Mouse (Mus musculus) left cerebral cortex, postnatal 25 days (tissue): ENCODE results near the gene C1qtnf6. TPM values are rescaled to one million over a fixed set of nuclear protein-coding genes. Genes with fewer than 3 reads are reported as not detected.

ENCODE experiments used
- DNase-seq, 2 experiments: peaks; one replicate each; pipeline ENCODE4 v3.0.0; 2022; ENCODE audit warnings: low spot score in 2 of 2, mixed read lengths in 1 of 2
- intact Hi-C: fragments of 180-260 bp; cut with DNase I; formaldehyde crosslinking; loops from one replicate; pipeline ENCODE4 v1.15.1; 2025
- total RNA-seq, 2 experiments: library from RNA; stranded (reverse); gene quantifications; 2 replicates each; pipeline ENCODE4 v1.2.3; 2021

Gene C1qtnf6
- total RNA-seq, result 1 to 10 TPM; 3.2 to 3.3 TPM

GRCm38 (mm10) chr15:78530671-78531450, at the start of gene C1qtnf6:
Gene C1qtnf6, minus strand, starts transcription at chr15:78531416.
- no peak for DNase-seq
- intact Hi-C loops, result loop anchor here (5.0 kb wide), 1 partner anchor 84 kb away; no protein-coding TSS in a partner anchor

DNA sequence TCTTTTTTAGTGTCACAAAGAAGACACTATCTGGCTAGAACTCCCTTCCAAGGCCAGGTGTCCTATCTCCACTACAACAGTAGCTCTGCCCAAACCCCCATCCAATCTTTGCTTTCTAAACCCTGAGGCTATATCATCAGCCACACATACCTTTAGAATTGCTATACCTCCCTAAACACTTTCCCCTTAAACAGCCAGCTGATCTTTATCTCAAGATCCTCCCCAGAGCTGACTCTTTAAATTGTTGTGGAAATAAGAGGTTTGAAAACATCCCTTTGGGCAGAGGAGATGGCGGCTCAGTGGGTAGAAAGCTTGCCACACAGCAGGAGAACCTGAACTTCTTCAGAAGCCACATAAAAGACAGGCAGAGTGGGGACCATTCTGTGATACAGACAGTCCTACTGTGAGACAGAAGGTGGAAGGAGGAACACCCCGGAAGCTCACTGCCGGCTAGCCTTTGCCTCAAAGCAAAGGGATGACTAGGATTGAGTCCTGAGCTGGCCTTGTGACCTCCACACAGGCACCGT, 45.1 kb upstream of the C1qtnf6 start:
- intact Hi-C loops, result no loop called here
- no peak for DNase-seq

GRCm38 (mm10) chr15:78572658-78573397, 41.6 kb upstream of the C1qtnf6 start, which contains the start of gene Rac2:
Gene Rac2, minus strand, starts transcription at chr15:78572783.
- intact Hi-C loops, result no loop called here
- DNase-seq, result no peak

GRCm38 (mm10) chr15:78572270-78572600, 41.0 kb upstream of the C1qtnf6 start:
- intact Hi-C loops, result no loop called here
- DNase-seq, result no peak

DNA sequence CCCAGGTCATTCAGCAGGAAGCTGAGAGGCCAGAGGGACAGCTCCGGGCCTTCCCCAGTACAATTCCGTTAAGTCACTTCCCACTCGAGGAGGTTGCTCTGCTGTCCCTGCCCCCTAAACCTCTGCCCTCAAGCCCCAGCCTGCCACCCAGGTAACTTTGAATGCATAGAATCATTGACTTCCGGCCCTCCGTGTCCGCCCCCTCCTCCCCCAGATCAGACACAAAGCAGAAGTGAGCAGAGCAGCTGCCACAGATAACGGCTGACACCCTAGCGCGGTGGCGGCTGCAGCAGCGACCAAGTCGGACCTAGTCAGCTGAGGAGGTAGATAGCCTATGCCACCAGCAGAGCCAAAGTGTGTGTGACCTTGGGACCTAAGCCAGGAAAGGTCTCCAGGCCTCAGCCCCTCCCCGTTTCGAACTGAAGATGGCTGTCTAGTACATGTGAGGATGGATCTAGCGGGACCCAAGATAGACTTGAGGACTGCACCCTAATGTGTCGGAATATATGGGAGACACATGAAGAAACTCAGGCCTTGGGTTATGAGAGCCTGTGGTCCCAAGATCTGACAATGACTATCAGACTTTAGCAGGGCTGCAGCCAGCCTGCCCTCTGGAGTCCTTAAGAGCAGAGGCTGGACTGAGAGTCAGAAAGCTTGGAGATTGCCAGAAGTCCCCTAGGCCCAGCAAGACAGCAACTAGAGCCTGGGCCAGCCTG, 40.5 kb upstream of the C1qtnf6 start:
- no peak for DNase-seq
- intact Hi-C loops, result no loop called here

- intact Hi-C loops, result no loop called here
These were observed 39.0 kb upstream of the C1qtnf6 start for GRCm38 (mm10) chr15:78570170-78570569.

DNA sequence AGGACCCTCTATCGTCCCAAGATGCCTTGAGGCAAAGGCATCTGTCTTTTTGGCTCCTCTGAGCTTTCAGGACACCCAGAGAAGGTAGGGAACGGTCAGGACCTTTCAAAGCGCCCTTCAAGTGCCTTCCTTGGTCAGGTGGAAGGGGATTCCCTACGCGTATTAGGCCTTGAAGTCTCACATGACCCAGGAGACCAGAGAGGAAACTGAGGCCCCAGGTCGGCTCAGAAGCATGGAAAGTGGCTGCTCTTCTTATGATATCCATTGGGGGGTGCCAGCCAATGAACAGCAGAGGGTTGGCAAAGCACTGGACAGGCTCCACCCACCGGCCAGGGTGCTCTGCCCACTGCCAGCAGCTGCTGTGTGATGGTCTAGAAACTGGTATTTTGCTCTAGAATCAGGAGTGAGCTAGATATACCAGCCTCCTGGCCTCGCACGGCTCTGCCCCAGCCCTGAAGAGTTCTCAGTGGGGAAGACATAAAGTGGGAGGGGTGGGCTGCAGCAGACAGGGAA, 36.4 kb upstream of the C1qtnf6 start:
- DNase-seq, result no peak
- intact Hi-C loops, result no loop called here

More at GRCm38 (mm10) chr15:78570170-78570569, 39.0 kb upstream of the C1qtnf6 start:
- DNase-seq, result no peak

GRCm38 (mm10) chr15:78564764-78565435, 33.7 kb upstream of the C1qtnf6 start:
- intact Hi-C loops, result no loop called here
- DNase-seq, result no peak

- intact Hi-C loops, result no loop called here
- DNase-seq, result no peak
These were observed 32.7 kb upstream of the C1qtnf6 start for GRCm38 (mm10) chr15:78563937-78564336.

DNA sequence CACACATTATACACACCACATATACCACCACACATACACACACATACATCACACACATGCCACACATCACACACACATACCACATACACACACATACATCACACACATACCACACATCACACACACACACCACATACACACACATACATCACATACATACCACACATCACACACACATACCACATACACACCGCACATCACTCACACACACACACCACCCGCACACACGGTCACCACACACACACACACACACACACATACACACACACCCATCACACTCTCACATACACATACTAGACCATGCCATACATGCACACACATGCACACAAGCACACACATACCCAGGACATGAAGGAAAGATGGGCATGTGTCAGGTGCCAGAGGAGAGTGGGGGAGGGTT, 32.1 kb upstream of the C1qtnf6 start:
- no peak for DNase-seq
- intact Hi-C loops, result no loop called here

GRCm38 (mm10) chr15:78559141-78559979, 28.1 kb upstream of the C1qtnf6 start:
- DNase-seq, result no peak
- intact Hi-C loops, result no loop called here

DNA sequence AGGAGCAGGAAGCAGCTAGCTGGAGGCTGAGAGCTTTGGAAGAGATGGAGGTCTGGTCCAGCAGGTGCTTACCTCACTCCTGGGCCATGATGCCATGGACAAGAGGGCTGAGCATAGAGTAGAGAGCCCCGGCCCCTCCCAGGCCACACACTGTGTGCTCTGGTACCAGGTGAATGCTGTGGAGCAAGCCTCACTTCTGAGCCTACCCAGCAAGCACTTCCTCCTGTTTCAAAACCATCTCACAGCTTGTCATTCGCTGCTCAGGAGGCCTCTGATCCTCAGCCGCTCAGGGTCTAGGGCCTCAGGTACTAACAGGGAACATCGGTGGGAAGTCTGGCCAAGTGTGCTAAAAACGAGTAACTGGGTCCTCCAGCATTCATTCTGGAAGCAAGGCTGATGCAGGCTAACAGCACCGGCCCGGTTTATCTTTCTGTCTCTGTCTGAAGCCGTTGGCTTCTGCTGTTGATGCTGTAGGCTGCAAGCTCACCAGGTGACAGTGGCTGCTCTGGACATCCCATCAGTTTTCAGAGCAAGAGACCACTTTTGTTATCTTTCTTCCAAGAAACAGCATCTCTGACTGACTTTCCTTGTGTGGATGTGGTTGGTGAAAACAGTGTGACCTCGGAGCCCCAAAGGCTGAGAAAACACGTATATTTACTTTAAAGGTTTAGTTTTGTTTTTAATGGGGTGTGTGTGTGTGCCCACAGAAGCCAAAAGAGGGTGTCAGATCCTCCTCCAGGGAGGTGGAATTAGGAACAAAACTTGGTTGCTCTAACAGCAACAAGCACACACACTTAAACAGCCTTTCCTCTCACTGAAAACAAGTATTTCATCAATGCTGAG, 26.7 kb upstream of the C1qtnf6 start:
- DNase-seq, result no peak
- intact Hi-C loops, result no loop called here

DNA sequence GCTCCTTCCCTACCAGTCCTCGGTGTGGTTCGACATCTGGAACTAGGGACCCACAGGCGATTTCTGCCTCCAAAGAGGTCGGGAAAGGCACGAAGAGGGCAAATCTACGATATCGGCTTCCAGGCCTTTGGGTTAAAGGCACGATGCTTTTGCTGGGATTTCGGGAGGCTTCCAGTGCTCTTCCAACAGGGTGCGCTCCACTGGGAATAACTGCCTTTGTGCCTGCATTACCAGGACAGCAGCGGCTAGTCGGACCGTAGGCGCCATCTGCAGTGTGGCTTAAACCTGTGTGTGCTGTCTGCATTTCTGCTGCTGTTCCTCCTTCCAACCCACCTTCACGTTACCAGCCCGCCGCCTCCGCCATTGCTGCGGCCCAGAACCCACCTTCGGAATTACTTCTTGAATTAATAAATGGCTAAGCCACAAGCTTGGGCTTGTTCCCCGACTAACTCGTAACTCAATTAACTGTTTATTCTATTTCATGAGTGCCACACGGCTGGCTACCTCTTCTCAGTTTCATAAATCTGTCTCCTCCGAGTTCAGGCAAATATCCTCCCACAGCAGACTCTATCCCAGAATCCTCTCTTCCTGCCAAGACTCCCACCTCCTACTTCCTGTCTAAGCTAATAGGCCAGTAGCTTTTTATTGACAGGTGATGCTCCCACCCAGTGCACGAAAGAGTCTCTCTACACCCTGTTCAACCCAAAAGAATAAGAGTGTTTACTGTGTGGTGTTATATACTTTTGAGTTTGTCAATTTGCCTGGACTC, 23.5 kb upstream of the C1qtnf6 start:
- peak in 1 of 2 experiments; percentile 33 for DNase-seq

GRCm38 (mm10) chr15:78549189-78549734, 18.0 kb upstream of the C1qtnf6 start:
- no peak for DNase-seq
- intact Hi-C loops, result loop anchor here (10.0 kb wide), 1 partner anchor 194 kb away; no protein-coding TSS in a partner anchor

More for the DNA sequence above, 23.5 kb upstream of the C1qtnf6 start:
- intact Hi-C loops, result no loop called here

- DNase-seq, result no peak
- intact Hi-C loops, result loop anchor here (10.0 kb wide), 1 partner anchor 194 kb away; no protein-coding TSS in a partner anchor
These were observed 17.5 kb upstream of the C1qtnf6 start for GRCm38 (mm10) chr15:78548711-78549110.

- intact Hi-C loops, result loop anchor here (10.0 kb wide), 1 partner anchor 194 kb away; no protein-coding TSS in a partner anchor
- DNase-seq, result no peak
These were observed 17.1 kb upstream of the C1qtnf6 start for GRCm38 (mm10) chr15:78548336-78548665.
